Mouse (Mus musculus): ENCODE data around the gene Nyap1. TPM values are rescaled to one million over a fixed set of nuclear protein-coding genes. Genes with fewer than 3 reads are reported as not detected.
A peak's percentile ranks its signal among the peaks of the same experiment; 100 is the strongest.

The Nyap1 gene
- polyA plus RNA-seq, 1 experiment, result 5.7 TPM

DNA sequence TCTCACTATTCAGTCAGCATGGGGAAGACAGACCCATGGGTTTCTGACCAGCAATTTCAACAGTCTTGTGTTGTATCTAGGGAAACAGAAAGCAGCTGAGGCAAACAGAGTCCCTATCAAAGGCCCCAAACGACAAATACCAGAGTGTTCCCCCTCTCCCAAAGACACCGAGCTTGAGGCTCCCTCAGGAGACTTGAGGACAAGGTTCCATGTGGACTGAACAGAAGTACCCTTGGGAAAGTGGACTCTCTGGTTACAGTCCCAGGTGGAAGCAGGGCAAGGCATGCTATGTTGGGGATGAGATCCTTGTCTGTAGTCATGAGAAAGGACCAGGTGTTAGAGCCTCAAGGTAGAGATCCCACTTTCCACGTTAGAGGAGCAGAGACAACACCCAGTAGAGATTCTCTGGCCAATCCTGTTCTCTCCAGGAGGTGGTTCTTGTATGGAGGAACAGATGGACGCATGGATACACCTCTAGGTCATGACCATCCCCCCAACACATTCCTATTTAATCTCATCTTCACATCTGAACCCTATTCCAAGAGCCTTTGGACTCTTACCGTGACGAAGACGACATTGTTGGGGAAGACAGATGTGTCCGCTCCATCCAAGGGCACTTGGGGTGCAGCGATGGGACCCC lies 42.6 kb upstream of the Nyap1 start:
- TF ChIP-seq POLR2A (IDR thresholded peaks at IDR 0.05; ENCODE audit: low read depth, low read length), result no peak
- no peak for TF ChIP-seq CTCF (IDR thresholded peaks at IDR 0.05; ENCODE audit: borderline replicate concordance, insufficient read depth, low read length)
- H3K4me3 ChIP-seq (ENCODE audit: insufficient read depth, low read length), result peak overlapping the region; percentile 2; the same call in 1 of the 2 replicates
- peaks cover 7% of the 10 kb centered on the region for H3K4me1 ChIP-seq (ENCODE audit: control insufficient read depth, insufficient read depth, low read length)
- no peak overlapping the region for H3K27ac ChIP-seq (ENCODE audit: insufficient read depth, low read length)

GRCm38 (mm10) chr5:137782776-137783522 lies 41.5 kb upstream of the Nyap1 start:
- Histone ChIP-seq H3K4me3 (ENCODE audit: insufficient read depth, low read length) (no peak overlapping the region), H3K27ac (ENCODE audit: insufficient read depth, low read length) (no peak overlapping the region), H3K4me1 (ENCODE audit: control insufficient read depth, insufficient read depth, low read length) (peaks cover 7% of the 10 kb centered on the region)
- no peak for TF ChIP-seq POLR2A (IDR thresholded peaks at IDR 0.05; ENCODE audit: low read depth, low read length)
- no peak for TF ChIP-seq CTCF (IDR thresholded peaks at IDR 0.05; ENCODE audit: borderline replicate concordance, insufficient read depth, low read length)

DNA sequence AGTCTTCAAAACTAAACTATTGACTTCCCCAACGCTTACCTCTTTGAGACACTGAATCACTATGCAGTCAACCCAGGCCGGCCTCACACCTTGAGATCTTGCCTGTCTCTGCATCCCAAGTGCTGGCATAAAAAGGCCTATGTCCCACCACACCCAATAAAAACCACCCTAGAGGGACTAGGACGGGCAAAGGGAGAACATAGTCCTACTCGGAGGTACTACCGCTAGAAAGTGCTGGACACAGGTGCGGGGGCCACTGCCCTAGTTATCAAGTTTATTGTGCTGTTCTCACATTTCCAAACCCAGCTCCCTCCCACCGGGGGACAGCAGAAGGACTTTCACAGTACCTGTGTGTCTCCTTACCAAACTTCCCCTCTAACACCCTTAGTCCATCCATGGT lies 40.3 kb upstream of the Nyap1 start:
- Histone ChIP-seq H3K4me3 (ENCODE audit: insufficient read depth, low read length) (no peak overlapping the region), H3K4me1 (ENCODE audit: control insufficient read depth, insufficient read depth, low read length) (peaks cover 9% of the 10 kb centered on the region), H3K27ac (ENCODE audit: insufficient read depth, low read length) (no peak overlapping the region)
- TF ChIP-seq POLR2A (IDR thresholded peaks at IDR 0.05; ENCODE audit: low read depth, low read length) (no peak), CTCF (IDR thresholded peaks at IDR 0.05; ENCODE audit: borderline replicate concordance, insufficient read depth, low read length) (no peak)

DNA sequence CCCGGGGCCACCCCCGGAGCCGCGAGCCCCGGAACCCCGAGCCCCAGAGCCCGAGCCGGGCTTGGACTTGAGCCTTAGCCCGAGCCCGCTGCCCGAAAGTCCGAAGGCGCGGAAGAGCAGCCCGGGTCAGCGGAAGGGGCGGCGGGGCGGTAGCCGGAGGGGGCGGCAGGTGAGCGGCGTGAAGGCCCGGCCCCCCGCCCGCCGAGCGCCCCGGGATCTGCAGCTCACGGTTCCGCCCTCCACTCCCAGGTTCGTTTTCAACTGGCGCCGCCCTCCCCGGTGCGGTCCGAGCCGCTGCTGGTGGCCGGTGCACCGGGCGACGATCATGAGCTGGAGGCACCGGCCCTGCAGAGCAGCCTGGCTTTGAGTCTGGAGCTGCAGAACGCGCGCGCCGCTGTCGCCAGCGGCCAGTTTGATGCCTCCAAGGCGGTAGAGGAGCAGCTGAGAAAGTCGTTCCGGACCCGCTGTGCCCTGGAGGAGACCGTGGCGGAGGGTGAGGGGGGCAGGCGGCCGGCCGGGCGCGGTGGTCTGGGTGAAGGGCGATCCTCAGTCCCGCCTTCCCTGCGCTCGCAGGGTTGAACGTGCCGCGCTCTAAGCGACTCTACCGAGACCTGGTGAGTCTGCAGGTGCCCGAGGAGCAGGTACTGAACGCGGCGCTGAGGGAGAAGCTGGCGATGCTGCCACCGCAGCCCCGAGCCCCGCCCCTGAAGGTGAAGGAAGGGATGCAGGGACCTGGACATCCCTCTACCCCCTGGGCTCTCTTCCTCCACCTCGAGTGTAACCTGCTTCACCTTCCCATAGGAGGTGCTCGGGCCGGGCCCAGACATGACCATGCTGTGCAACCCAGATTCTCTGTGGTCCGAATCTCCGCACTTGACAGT lies 37.9 kb upstream of the Nyap1 start:
- 0 out of 2 replicates have a peak overlapping the region, but pooled peaks have one; percentile 6 for H3K27ac ChIP-seq (ENCODE audit: insufficient read depth, low read length)
- H3K4me1 ChIP-seq (ENCODE audit: control insufficient read depth, insufficient read depth, low read length), result peaks cover 7% of the 10 kb centered on the region
- TF ChIP-seq CTCF (IDR thresholded peaks at IDR 0.05; ENCODE audit: borderline replicate concordance, insufficient read depth, low read length), result no peak
- TF ChIP-seq POLR2A (IDR thresholded peaks at IDR 0.05; ENCODE audit: low read depth, low read length), result no peak
- H3K4me3 ChIP-seq (ENCODE audit: insufficient read depth, low read length), result peak overlapping the region; percentile 84

- H3K4me1 ChIP-seq (ENCODE audit: control insufficient read depth, insufficient read depth, low read length), result peaks cover 7% of the 10 kb centered on the region; the same call in 1 of the 2 replicates
- TF ChIP-seq CTCF (IDR thresholded peaks at IDR 0.05; ENCODE audit: borderline replicate concordance, insufficient read depth, low read length), result no peak
- peak; percentile 59 for TF ChIP-seq POLR2A (IDR thresholded peaks at IDR 0.05; ENCODE audit: low read depth, low read length)
- 0 out of 2 replicates have a peak within 1 kb of the TSS, but pooled peaks have one; percentile 6 for H3K27ac ChIP-seq (ENCODE audit: insufficient read depth, low read length)
- H3K4me3 ChIP-seq (ENCODE audit: insufficient read depth, low read length), result peak within 1 kb of the TSS; percentile 84
Observed at GRCm38 (mm10) chr5:137778635-137779034, 37.2 kb upstream of the Nyap1 start, which contains the start of gene Ppp1r35. Gene Ppp1r35, plus strand, starts transcription at chr5:137778849.

GRCm38 (mm10) chr5:137777267-137777845 lies 35.9 kb upstream of the Nyap1 start:
- Histone ChIP-seq H3K4me3 (ENCODE audit: insufficient read depth, low read length) (no peak overlapping the region), H3K27ac (ENCODE audit: insufficient read depth, low read length) (no peak overlapping the region), H3K4me1 (ENCODE audit: control insufficient read depth, insufficient read depth, low read length) (peaks cover 7% of the 10 kb centered on the region; the same call in 1 of the 2 replicates)
- TF ChIP-seq CTCF (IDR thresholded peaks at IDR 0.05; ENCODE audit: borderline replicate concordance, insufficient read depth, low read length) (no peak), POLR2A (IDR thresholded peaks at IDR 0.05; ENCODE audit: low read depth, low read length) (no peak)

DNA sequence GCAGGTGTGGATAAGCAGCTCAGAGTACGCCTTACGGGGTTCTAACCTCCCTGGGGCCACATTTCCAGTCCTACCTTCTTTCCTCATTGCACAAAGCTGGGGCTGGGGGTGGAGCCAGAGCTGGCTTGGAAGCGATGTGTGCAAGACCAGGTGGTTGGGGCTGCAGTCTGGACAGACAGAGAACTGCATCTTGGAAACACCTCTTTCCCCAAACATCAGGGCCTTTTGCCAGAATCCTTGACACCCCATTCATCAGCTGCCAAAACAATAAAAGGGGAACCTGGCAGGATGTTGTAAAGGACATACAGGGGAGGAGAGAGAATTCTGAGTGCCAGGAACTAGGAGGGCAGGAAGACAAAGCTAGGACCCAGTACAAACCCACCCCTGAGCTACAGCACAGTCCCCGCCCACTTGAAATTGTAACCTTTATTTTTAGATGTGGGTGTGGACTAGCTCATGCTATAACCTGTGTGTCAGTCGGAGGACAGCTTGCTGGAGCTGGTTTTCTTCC lies 35.1 kb upstream of the Nyap1 start:
- Histone ChIP-seq H3K4me1 (ENCODE audit: control insufficient read depth, insufficient read depth, low read length) (peaks cover 7% of the 10 kb centered on the region; the same call in 1 of the 2 replicates), H3K4me3 (ENCODE audit: insufficient read depth, low read length) (no peak overlapping the region), H3K27ac (ENCODE audit: insufficient read depth, low read length) (no peak overlapping the region)
- TF ChIP-seq POLR2A (IDR thresholded peaks at IDR 0.05; ENCODE audit: low read depth, low read length), result no peak
- TF ChIP-seq CTCF (IDR thresholded peaks at IDR 0.05; ENCODE audit: borderline replicate concordance, insufficient read depth, low read length), result no peak

DNA sequence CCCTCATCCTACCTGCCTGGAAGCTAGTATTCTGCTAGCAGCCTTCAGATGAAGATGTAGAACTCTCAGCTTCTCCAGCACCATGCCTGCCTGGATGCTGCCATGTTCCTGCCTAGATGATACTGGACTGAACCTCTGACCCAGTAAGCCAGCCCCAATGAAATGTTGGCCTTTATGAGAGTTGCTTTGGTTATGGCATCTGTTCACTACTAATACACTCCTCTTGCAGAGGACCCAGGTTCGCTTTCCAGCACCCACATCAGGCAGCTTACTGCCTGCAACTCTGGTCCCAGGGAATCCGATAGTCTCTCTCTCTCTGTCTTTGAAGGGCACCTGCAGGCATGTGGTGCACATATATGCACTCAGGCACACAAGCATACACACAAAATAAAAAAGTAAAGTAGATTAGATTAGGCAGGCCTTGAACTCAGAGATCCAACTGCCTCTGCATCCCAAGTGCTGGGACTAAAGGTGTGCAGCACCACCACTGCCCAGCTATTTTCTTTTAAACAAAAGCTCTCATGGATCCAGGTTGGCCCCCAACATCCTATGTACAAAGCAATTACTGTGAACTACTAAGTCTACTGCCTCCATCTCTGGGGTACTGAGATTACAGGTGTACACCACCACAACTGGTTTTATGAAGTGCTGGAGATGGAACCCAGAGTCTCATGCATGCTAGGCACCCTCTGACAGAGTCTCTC lies 34.3 kb upstream of the Nyap1 start:
- TF ChIP-seq CTCF (IDR thresholded peaks at IDR 0.05; ENCODE audit: borderline replicate concordance, insufficient read depth, low read length), result no peak
- no peak for TF ChIP-seq POLR2A (IDR thresholded peaks at IDR 0.05; ENCODE audit: low read depth, low read length)
- H3K27ac ChIP-seq (ENCODE audit: insufficient read depth, low read length), result no peak overlapping the region

More for the DNA sequence above, 34.3 kb upstream of the Nyap1 start:
- Histone ChIP-seq H3K4me3 (ENCODE audit: insufficient read depth, low read length) (no peak overlapping the region), H3K4me1 (ENCODE audit: control insufficient read depth, insufficient read depth, low read length) (peaks cover 7% of the 10 kb centered on the region; the same call in 1 of the 2 replicates)
